Mouse (Mus musculus) layer of hippocampus, adult 8-10 months (tissue): ENCODE results near the gene Slc16a12. TPM values are rescaled to one million over a fixed set of nuclear protein-coding genes. Genes with fewer than 3 reads are reported as not detected.
"Not testable (repeated sequence)": the region's sequence is repeated elsewhere in the genome, so short reads cannot be mapped to it uniquely, and the experiment has no call there.

Experiments used
- DNase-seq, 2 experiments: peaks; one replicate each; pipeline ENCODE4 v3.0.0; 2022; ENCODE audit warnings: low spot score in 2 of 2
- total RNA-seq, 4 experiments: library from RNA; stranded (reverse); gene quantifications; 2 replicates each; pipeline ENCODE4 v1.2.4; 2022

Gene Slc16a12
- 1 to 10 TPM; 2.0 to 4.2 (median 2.5) TPM for total RNA-seq

- DNase-seq = no peak
Observed at GRCm38 (mm10) chr19:34746688-34747504, at the start of gene Slc16a12. Gene Slc16a12 (minus strand): TSS chr19:34747289.

- no peak for DNase-seq
Observed at GRCm38 (mm10) chr19:34796396-34796795, 49.3 kb upstream of the Slc16a12 start.

DNA sequence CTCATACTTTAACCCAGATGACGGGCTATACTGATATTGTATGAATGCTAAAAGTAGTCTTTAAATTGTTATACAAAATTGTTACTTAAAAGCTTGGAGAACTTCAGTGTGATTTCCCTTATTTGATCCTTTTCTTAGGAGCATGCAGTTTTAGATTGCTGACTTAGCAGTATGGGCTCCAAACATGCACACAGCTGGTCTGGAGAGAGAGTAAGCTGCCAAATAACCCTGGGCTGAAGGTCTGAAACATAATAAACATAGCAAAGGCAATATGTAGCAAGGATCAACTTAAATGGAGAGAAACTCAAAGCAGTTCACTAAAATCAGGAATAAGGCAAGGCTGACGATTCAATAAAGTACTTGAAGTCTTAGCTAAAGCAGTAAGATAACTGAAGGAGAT lies 35.4 kb upstream of the Slc16a12 start:
- DNase-seq = no peak

DNA sequence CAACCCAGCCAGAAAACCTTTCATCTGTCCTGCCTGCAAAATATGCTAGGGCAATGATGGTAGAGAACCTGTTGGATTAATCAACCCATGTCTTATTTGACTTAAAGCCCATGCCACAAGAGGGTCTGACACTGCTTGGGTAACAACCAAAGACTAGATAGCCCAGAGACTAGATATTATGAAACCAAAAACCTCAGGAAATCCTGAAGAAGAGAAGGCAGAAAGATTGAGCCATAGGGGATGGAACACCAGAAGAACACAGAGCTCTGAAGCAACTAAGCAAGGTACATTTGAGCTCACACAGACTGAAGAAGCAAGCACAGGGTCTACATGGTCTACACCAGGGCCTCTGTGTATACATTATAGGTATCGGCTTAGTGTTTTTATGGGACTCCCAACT lies 31.9 kb upstream of the Slc16a12 start:
- no peak for DNase-seq

DNA sequence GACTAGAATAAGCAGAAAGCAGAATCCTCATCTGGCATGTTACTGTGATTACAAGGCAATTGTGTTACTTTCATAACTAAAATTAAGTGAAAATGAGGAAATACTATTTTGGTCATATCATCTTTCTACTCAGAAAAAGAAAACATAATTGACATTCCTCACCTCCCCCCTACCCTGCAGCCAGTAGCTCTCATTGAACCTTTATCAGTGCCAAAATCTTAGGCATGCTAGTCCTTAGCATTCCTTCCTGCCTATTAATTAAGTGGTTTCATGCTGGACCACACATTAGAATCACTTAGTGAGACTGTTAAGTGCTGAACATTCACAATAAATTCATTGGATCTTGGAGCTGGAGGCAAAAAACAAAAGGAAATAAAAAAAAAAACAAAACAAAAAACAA lies 31.0 kb upstream of the Slc16a12 start:
- DNase-seq = no peak

DNA sequence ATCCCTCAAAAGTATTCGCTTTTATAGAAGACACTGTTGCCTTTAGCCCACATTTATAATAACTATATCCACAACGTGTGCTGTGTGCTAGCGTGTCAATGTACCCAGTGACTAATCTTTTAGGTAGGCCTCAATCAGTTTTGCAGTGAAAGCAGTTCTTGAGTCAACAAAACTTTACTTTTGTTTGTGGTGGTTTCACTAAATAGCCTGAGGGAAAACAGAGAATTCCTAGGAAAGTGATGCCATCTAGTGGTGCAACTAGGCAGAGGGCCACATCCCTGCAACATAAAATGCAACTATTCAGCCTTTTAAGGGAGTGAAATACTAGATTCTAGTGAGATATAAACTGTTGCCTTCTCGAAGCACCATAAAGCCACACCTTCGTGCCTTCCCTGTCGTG lies 25.7 kb upstream of the Slc16a12 start:
- DNase-seq = peak; percentile 4 to 49

GRCm38 (mm10) chr19:34770764-34771163 lies 23.7 kb upstream of the Slc16a12 start:
- no peak for DNase-seq

DNA sequence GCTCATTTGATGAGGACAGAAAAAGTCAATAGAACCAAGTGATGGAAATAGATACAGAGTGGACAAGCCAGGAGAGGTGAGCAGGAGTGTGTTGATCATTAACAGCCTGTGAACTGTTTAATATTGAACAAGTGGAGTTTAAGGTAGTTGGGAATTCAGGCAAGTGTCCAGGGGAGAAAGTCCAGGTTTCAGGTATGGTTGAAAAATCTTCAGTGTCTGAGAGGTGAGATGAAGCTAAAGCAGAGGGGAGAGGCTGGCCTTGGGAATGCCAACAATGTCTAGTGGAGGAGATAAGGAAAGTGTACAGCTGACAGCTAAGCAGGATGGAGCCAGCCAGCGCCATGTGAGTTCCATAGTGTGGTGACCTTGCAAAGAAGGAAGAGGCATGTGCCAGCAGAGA lies 11.7 kb upstream of the Slc16a12 start:
- no peak for DNase-seq

- no peak for DNase-seq
Observed at GRCm38 (mm10) chr19:34756561-34757240, 9.6 kb upstream of the Slc16a12 start.

GRCm38 (mm10) chr19:34755680-34756079 lies 8.6 kb upstream of the Slc16a12 start:
- DNase-seq = no peak

- DNase-seq = no peak
Observed at GRCm38 (mm10) chr19:34753243-34753642, 6.2 kb upstream of the Slc16a12 start.

DNA sequence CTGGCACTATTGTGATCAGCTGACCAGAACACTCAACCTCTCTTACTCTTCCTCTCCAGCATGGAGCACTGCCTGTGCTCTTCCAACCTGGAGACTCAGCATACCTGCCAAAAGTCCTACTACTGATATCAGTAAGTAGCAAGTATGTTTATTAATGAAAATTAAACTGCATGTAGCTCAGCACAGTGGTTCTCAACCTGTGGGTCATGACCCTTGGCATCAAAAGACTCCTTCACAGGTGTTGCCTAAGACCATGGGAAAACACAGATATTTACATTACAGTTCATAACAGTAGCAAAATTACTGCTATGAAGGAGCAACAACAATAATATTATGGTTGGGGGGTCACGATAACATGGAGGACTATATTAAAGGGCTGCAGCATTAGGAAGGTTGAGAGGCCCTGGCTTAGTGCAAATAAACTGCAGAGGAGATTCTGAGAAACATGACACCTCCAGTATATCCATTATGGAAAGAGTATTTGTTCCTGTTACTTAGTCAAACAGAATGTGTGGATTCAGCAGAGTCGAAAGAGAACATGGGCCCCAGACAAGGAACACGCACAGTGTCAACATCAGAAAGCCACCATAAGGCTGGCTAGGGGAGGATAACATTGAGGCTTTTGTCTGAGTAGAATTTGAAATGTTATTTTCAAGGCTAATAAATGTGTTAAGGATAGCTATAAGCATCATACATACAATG lies 5.5 kb upstream of the Slc16a12 start:
- DNase-seq = no peak

GRCm38 (mm10) chr19:34751150-34751549 lies 4.1 kb upstream of the Slc16a12 start:
- DNase-seq = no peak

- DNase-seq = no peak
Observed at GRCm38 (mm10) chr19:34748992-34749391, 1.9 kb upstream of the Slc16a12 start.

GRCm38 (mm10) chr19:34747969-34748368 lies 880 bp upstream of the Slc16a12 start:
- DNase-seq = not testable (repeated sequence)

GRCm38 (mm10) chr19:34746201-34746600 lies 888 bp downstream of the Slc16a12 start:
- DNase-seq = no peak

GRCm38 (mm10) chr19:34745012-34745411 lies 2.1 kb downstream of the Slc16a12 start:
- no peak for DNase-seq

DNA sequence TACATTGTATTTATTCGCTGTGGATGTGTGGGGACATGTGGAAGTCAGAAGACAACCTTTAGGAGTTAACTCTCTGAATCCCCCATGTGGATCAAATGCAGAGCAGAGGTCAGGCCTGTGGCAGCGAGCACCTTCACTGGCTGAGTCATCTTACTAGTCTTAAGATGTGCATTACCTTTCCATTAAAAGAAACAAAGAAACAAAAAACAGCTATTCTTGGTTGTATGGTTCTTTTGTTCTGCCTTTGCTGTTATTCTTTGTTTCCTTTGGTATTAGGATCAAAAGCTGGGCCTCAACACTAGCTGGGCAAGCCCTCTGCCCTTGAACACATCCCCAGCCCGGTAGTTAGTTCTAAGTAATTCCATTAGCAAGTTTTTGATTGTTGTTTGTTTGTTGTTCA lies 9.2 kb downstream of the Slc16a12 start:
- no peak for DNase-seq

- no peak for DNase-seq
Observed at GRCm38 (mm10) chr19:34735900-34736299, 11.2 kb downstream of the Slc16a12 start.

GRCm38 (mm10) chr19:34733020-34733419 lies 14.1 kb downstream of the Slc16a12 start:
- no peak for DNase-seq

DNA sequence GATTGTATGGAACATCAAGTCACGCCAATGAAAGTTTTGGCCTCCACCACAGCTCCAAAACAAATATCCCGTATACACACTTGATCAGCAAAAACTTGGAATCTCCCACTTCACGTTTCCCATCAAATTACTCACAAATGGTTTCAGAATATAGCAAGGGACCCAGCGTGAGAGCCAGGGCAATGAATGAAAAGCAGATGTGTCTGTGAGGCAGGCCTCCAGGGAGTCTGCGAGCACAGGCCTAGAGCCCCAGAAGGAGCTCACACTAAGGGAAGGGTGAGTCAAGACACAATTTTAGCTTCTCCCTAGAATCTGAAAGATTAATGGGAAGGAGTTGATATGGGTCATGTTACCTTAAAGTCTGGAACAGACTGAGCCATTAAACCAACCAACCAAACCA lies 15.7 kb downstream of the Slc16a12 start:
- no peak for DNase-seq

DNA sequence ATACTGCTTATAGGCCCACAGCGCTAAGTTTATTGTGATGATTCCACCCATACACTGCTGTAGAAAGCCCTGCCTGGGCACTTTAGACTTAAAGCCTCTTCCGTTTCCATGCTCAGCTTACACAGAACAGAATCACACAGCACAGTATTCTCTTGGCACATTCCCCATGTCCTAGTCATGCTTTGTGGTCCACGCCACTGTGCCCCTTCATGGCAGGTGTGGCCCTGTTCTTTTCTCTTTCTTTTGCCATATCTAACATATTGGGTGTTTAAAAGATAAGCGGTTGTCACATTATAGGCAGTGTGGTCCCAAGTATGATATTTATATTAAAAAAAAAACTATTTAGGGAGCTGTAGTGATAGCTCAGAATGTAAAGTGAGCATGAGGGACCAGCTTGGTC lies 16.5 kb downstream of the Slc16a12 start:
- no peak for DNase-seq
